Mouse (Mus musculus) gastrocnemius, adult 2 months (tissue): ENCODE data around the gene Aspm. TPM values are rescaled to one million over a fixed set of nuclear protein-coding genes. Genes with fewer than 3 reads are reported as not detected.

ENCODE experiments used
- DNase-seq: peaks from one replicate; pipeline ENCODE4 v3.0.0; 2022
- H3K27ac ChIP-seq: fragments of 200-600 bp; 2 replicates; pipeline ENCODE4 v1.8.1; 2022; ENCODE audit warnings: mild to moderate bottlenecking
- H3K4me3 ChIP-seq: fragments of 200-600 bp; 2 replicates; pipeline ENCODE4 v1.8.1; 2022; ENCODE audit warnings: mild to moderate bottlenecking, moderate library complexity
- CTCF ChIP-seq: fragments of 200-600 bp; IDR thresholded peaks from 2 replicates; pipeline ENCODE4 v1.8.1; 2022; ENCODE audit warnings: antibody characterized with exemption, mild to moderate bottlenecking, moderate library complexity
- intact Hi-C: fragments of 180-260 bp; cut with DNase I; formaldehyde crosslinking; loops from one replicate; pipeline ENCODE4 v1.15.1; 2025
- total RNA-seq, 2 experiments: library from RNA; stranded (reverse); gene quantifications; 2 replicates each; pipeline ENCODE4 v1.2.3; 2021

Gene Aspm
- total RNA-seq, 2 experiments from 2014 or later, result 0.03 TPM

DNA sequence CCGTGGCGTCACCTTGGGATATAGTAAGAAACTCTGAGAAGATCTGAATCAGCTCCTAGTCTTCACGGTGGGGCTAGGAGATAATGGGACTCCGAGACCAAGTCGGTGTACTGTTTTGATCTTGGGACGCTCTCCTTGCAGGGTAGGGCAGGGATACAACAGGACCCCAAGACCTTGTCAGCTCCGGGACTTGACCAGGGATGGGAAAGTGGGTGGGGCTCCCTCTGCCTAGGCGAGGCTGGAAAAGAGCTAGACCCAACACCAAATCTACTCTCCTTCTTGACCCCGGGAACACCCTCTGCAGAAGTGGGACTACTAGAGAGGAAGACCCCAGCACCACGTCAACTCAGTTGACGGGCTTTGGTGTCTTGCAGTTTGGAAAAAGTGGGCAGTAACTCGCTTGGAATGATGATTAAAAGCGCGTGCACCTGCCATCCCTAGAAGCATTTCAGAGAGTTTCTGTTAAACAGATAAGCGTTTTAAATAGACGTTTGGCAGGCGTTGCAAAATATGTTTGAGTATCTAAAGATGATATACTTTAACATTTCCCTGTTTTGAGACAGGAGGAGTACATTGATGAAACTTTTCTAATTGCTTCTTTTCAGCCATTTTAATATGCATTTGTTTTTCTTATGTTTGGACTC, 776 bp downstream of the Aspm start:
- no peak overlapping the region for H3K27ac ChIP-seq
- intact Hi-C loops, result loop anchor here (5.0 kb wide), 1 partner anchor 33 kb away; the partner anchor contains the start of gene Zbtb41
- DNase-seq, result no peak
- H3K4me3 ChIP-seq, result peak overlapping the region; percentile 94
- no peak for TF ChIP-seq CTCF

DNA sequence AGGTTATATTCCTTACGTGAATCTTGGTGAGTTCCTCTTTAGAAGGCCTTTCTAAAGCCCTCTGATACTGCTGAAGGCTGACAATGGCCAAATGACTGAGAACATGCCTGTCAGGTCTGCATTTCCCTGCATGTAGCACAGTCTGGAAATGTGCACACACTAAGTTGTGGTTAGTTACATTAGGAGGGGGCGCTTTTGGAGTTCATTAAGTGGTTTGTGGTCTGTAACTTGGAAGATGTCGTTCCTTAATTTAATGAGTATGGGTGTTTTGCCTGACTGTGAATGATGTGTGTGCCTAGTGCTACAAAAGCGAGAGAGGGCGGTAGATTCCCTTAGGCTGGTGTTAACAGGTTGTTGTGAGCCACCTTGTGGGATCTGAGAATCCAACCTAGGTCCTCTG, 6.2 kb downstream of the Aspm start:
- intact Hi-C loops, result no loop called here
- no peak for DNase-seq
- TF ChIP-seq CTCF, result no peak

DNA sequence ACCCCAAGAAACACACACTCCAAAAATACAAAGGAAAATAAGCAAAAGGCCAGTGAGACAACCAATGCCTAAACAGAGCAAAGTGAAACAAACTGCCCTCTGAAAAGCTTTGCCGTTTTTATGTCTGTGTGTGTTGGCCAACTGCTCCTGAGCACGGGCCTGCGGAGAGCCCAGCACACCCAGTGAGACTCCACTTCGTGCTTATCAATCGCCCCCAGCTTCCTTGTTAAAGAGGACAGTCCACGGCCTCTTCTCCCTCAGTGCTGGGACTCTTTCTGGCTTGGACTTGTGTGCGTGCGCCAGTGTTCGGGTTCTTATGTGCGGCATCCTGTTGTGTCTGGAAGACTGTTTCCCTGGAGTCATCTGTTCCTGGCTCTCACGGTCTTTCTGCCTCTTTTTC, 11.4 kb downstream of the Aspm start:
- intact Hi-C loops, result no loop called here

More for the DNA sequence above, 6.2 kb downstream of the Aspm start:
- Histone ChIP-seq H3K4me3 (no peak overlapping the region), H3K27ac (no peak overlapping the region)

DNA sequence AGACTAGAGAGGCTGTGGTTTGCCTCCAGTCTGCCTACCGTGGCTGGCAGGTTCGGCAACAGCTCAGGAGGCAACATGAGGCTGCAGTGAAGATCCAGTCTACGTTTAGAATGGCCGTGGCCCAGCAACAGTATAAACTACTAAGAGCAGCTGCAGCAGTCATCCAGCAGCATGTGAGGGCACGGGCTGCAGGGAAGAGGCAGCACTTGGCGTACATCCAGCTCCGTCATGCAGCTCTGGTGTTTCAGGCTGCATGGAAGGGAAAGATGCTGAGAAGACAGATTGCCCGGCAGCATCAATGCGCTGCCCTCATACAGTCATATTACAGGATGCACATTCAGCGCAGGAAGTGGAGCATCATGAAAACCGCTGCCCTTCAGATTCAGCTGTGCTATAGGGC, 24.3 kb downstream of the Aspm start:
- intact Hi-C loops, result no loop called here
- TF ChIP-seq CTCF, result no peak
- DNase-seq, result no peak

More for the DNA sequence above, 11.4 kb downstream of the Aspm start:
- Histone ChIP-seq H3K4me3 (no peak overlapping the region), H3K27ac (no peak overlapping the region)
- no peak for DNase-seq
- no peak for TF ChIP-seq CTCF

DNA sequence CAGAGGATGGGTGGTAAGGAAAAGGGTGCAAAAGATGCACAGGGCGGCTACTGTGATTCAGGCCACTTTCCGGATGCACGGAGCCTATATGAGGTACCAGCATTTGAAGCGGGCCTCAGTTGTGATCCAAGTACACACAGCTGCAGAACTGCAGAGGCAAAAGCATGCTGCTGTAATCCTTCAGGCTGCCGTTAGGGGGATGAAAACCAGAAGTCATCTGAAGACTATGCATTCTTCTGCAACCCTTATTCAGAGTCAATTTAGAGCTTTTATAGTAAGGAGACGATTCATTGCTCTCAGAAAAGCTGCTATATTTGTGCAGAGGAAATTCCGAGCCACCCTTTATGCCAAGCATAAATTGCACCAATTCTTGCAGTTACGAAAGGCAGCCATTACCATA, 25.7 kb downstream of the Aspm start:
- DNase-seq, result no peak
- no peak overlapping the region for H3K27ac ChIP-seq
- H3K4me3 ChIP-seq, result no peak overlapping the region
- no peak for TF ChIP-seq CTCF
- intact Hi-C loops, result no loop called here

More for the DNA sequence above, 24.3 kb downstream of the Aspm start:
- Histone ChIP-seq H3K27ac (no peak overlapping the region), H3K4me3 (no peak overlapping the region)

DNA sequence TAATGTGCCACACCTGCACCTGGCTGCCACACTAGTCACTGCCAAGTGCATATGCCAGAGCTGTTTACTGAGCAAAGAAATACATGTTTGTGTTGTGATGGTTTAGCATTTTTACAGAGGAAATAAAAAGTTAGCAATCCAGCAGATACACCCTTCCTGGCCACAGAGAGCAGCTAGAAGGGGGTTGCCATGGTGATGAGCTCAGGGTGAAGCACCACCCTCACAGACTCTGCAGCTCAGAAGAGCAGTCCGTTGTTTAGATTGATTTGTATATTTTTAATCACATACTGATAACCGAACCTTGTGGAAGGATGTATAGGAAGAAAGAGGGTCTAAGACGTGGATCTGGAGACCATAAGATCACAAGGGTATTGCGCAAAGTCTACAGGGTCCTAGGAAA, 26.6 kb downstream of the Aspm start:
- no peak for TF ChIP-seq CTCF
- DNase-seq, result no peak
- Histone ChIP-seq H3K4me3 (no peak overlapping the region), H3K27ac (no peak overlapping the region)
- intact Hi-C loops, result no loop called here

DNA sequence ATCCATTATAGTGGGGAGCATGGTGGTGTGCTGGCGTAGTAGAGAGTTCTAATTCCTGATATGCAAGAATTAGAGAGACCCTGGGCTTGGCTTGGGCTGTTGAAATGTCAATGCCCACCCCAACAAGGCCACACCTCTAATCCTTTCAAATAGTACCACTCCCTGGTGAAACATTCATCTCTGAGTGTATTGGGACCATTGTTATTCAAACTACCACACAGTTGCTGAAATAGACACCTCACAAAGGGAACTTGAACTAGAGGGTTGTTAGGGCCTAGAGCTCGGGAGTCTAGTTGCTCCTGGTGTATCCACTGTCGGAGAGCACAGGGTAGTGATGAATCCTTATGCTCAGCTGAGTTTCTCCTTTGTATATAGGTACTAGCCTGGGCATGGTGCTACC, 40.1 kb downstream of the Aspm start:
- DNase-seq, result no peak
- no peak overlapping the region for H3K27ac ChIP-seq
- intact Hi-C loops, result no loop called here
- TF ChIP-seq CTCF, result no peak
- no peak overlapping the region for H3K4me3 ChIP-seq

DNA sequence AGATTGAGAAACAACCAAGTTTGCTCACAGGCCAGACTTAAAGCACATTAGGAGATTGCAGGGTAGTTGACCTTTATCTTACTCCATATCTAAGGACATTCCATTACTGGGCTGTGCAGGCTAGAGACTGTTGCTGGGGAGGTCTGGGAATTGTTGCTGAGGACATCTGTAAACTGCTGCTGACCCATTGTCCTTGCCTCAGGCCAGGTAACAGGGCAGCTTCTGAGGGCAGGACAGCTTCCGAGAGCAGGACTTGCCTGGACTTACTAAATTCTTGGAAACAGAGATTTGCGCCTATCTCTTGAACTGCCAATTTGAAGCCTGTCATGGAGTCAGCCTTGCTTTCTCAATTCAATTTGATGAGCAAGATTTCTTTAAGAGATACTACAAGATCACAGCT, 40.8 kb downstream of the Aspm start:
- DNase-seq, result no peak
- intact Hi-C loops, result no loop called here
- H3K4me3 ChIP-seq, result no peak overlapping the region
- no peak overlapping the region for H3K27ac ChIP-seq
- TF ChIP-seq CTCF, result no peak

DNA sequence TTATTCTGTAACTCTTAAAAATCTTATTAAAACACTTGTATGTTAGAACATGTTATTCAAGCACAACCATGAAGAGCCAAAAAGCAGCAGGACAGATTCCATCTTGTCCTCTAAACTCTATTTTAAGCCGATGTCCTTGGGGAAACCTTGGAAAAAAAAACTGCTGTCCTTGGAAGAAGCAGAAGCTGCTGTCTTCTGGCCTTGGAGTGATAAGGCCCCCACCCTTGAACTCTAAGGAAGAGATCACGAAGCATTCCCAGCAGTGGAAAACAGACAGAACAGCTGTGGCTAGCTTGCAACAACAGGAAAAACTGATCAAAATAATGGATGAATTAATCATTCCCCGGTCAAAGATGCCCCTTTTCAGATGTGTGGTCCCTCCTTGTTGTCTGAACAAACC, 41.6 kb downstream of the Aspm start:
- intact Hi-C loops, result no loop called here
- H3K27ac ChIP-seq, result no peak overlapping the region
- TF ChIP-seq CTCF, result no peak
- H3K4me3 ChIP-seq, result no peak overlapping the region
- DNase-seq, result no peak

DNA sequence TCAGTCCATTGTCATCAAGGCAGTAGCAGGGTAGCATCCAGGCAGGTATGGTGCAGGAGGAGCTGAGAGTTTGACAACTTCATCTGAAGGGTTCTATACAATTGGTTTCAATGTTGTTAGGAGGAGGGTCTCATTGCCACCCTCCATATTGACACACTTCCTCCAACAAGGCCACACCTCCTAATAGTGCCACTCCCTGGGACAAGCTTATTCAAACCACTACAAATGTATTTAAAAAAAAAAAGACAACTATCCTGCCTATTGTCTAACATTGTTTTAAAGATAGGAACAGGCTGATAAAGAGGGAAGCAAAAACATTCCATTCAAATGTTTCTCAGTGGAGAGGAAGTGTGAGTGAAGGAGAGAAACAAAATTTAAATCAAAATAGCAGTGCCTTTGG, 45.2 kb downstream of the Aspm start:
- no peak for TF ChIP-seq CTCF
- Histone ChIP-seq H3K27ac (no peak overlapping the region), H3K4me3 (no peak overlapping the region)
- DNase-seq, result no peak
- intact Hi-C loops, result no loop called here

DNA sequence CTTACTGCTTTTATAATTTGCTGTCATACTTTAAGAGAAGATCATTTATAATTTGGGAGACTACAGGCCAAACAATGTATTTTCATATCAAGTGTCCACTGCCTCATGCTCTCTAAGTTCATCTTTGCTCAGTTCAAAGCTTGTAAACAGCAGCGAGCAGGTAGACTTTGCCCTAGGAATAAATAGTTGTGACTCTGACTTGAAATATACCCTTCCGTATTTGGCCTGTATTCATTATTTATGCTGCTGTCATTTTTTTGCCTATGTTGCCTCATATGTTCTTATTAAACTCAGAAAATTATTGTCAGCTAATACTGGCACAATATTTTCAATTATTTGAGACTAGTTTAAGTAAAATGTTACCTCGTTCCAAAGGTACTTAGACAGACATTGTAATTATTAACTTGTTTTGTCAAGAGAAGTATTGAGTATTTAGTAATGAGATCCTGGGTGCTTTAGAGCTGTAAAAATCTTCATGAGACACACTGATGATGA, 46.7 kb downstream of the Aspm start, which contains the start of gene F13b:
F13b (plus strand) TSS at position 445 of the 495 bp plus-strand sequence.
- H3K27ac ChIP-seq, result no peak within 1 kb of the TSS
- intact Hi-C loops, result no loop called here
- H3K4me3 ChIP-seq, result no peak within 1 kb of the TSS
- TF ChIP-seq CTCF, result no peak
- no peak for DNase-seq

DNA sequence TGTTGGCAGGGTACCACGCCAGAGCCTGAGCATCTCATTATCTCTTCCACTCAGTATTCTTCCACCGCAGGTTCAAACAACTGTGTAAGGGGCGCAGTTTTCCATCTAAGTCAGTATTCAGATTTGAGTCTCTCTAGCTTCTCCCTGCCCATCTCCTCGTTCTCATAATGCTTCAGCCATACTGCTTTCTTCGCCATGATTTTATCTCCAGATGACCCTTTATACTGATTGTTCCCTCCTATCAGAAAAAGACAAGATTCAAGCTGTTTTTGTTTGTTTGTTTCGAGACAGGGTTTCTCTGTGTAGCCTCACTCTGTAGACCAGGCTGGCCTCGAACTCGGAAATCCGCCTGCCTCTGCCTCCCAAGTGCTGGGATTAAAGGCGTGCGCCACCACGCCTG, 60.0 kb downstream of the Aspm start:
- H3K27ac ChIP-seq, result no peak overlapping the region
- no peak for TF ChIP-seq CTCF

More for the DNA sequence above, 60.0 kb downstream of the Aspm start:
- H3K4me3 ChIP-seq, result no peak overlapping the region
- DNase-seq, result no peak
- intact Hi-C loops, result no loop called here

Other genes starting within 250 kb of the Aspm start
- not detected for gene Crb1, start 77.7 kb upstream of the Aspm start, total RNA-seq
- 10 to 100 TPM; 17.6 to 21.1 TPM for gene Zbtb41, start 32.5 kb upstream of the Aspm start, total RNA-seq
- not detected for gene F13b, start 46.9 kb downstream of the Aspm start, total RNA-seq
- not detected for gene Cfhr1, start 105.5 kb downstream of the Aspm start, total RNA-seq